Mouse (Mus musculus) embryonic fibroblast, embryonic 13.5 days (primary cell): ENCODE data around the gene Cwc15. TPM values are rescaled to one million over a fixed set of nuclear protein-coding genes. Genes with fewer than 3 reads are reported as not detected.
"Not testable (repeated sequence)": the region's sequence is repeated elsewhere in the genome, so short reads cannot be mapped to it uniquely, and the experiment has no call there.

Source experiments
- H3K27ac ChIP-seq: 2 replicates; pipeline ENCODE4 v1.5.1; 2012; ENCODE audit warnings: low read length, control low read depth, inconsistent platforms; ENCODE audit not compliant: insufficient read depth
- H3K4me1 ChIP-seq: 2 replicates; pipeline ENCODE4 v1.6.1; 2011; ENCODE audit warnings: low read length; ENCODE audit not compliant: control insufficient read depth, insufficient read depth
- H3K4me3 ChIP-seq: 2 replicates; pipeline ENCODE4 v1.5.1; 2011; ENCODE audit warnings: mild to moderate bottlenecking, control low read depth, low read length; ENCODE audit not compliant: insufficient read depth
- CTCF ChIP-seq: IDR thresholded peaks from 2 replicates; pipeline ENCODE4 v1.5.1; 2011; ENCODE audit warnings: mild to moderate bottlenecking, control low read depth, low read length, moderate library complexity, borderline replicate concordance; ENCODE audit not compliant: insufficient read depth
- POLR2A ChIP-seq: IDR thresholded peaks from 2 replicates; pipeline ENCODE4 v1.6.1; 2011; ENCODE audit warnings: low read depth, mild to moderate bottlenecking, control low read depth, low read length, moderate library complexity
- polyA plus RNA-seq: library from polyadenylated mRNA; stranded (reverse); fragments of >200 nt; gene quantifications from 2 replicates; pipeline ENCODE4 v1.2.4, GENCODE M21; 2011; ENCODE audit warnings: low read depth; ENCODE audit not compliant: missing spikeins, insufficient read length

The Cwc15 gene
- polyA plus RNA-seq: 133 and 144 TPM in 2 replicates

DNA sequence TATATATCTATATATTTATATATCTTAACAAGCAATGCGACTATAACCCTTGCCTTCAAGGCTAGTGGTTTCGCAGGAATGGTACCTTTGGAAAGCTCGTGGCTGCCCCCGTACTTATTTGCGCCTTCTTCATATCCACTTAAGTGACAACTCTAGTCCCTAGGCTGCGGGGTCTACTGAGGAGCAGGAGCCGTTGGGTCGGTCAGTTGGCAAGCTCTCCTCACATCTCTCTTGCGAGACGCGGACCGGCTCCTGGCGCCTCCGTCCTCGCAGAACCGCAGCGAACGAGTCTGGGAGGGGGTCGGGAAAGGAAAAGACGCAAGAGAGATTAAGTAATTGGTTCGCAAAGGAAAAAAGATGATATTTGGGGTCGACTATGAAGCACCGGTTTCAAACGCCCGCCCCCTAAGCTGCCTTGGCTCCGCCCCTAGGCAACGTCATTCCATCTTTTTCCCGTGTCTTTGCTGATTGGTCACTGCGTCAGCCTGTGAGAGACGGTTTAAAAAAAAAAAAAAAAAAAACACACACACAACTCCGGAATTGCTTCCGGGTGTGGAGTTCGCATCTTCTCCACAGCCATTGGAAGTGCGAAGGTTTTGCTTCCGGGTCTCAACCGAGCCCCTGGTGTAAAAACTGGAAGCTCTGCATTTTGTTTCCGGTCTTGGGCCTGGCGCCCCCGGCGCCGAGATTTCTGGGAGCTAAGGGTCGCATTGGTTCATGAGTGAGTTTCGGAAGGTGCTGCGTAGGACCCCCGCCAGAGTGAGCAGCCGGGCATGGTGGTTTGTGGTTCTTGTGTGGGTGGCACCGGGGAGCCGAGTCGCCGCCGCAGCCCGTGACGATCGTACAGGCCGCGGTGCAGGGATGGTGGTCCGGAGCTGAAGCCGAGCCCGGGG, at the start of gene Cwc15, which contains the start of gene Kdm4d:
Cwc15 (plus strand) TSS at position 595 of the 893 bp plus-strand sequence.
Kdm4d (minus strand) TSS at position 460 of the 893 bp plus-strand sequence.
- H3K4me3 ChIP-seq: peak within 1 kb of the TSS; percentile 99
- H3K4me1 ChIP-seq: no peaks in the 10 kb centered on the region
- TF ChIP-seq CTCF (no peak), POLR2A (peak; percentile 56)
- H3K27ac ChIP-seq: no peak within 1 kb of the TSS

DNA sequence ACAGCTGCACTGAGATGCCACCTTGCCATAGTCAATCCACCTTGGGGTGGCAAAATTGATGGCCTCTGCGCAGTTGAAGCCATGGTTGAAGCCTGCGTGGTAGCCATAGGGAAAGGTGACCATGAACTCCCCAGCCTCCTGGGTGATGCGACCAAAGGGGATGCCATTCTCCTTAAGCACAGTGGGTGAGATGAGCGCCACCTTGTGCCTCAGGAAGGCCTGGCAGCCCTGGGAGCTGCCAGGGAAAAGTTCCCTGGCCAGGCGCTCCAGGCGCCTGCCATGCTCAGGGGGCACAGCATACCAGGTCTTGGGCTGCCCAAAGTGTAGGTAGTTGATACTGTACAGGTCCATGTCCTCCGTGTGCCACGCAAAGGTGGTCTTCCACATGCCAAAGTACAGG, 49.3 kb upstream of the Cwc15 start:
- not testable (repeated sequence) for H3K4me1 ChIP-seq, H3K27ac ChIP-seq, H3K4me3 ChIP-seq

DNA sequence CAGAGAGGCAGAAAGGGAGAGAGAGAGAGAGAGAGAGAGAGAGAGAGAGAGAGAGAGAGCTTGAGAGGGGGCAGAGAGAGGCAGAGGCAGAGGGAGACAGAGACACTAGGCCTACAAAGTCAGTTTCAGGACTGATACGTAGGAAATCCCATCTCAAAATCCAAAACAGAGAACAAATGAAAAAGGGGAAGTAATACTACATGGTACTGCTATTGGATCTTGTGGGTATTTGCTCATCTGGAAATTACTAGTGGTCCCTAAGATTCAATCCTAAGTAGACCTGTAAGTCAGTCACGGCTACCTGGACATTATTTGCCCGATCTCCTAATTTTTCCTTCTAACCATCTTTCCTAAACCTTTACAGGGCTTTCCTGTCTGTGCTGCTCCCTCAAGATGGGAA, 44.1 kb upstream of the Cwc15 start:
- no peak for TF ChIP-seq CTCF

DNA sequence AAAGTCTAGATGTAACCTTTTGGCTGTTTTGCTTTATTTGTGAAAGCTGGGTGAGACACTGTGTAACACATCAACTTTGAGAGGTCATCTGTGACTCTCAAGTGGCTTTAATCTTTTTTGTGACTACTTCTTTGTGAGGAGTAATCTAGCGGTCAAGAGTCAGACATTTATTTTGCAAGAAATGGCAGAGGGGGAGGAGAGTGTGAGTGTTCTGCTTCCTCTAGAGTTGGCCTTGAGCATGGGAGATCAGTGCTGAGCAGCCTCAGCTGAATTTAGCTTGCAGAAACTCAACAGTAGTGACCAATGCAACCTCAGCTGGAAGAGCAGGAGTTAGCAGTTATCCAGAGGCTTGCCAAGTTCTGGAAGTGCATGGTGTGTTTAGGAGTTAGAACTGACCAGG, 37.9 kb upstream of the Cwc15 start:
- not testable (repeated sequence) for H3K4me3 ChIP-seq, H3K4me1 ChIP-seq

More for the DNA sequence above, 44.1 kb upstream of the Cwc15 start:
- no peak overlapping the region for H3K4me3 ChIP-seq
- no peaks in the 10 kb centered on the region for H3K4me1 ChIP-seq
- no peak overlapping the region for H3K27ac ChIP-seq

DNA sequence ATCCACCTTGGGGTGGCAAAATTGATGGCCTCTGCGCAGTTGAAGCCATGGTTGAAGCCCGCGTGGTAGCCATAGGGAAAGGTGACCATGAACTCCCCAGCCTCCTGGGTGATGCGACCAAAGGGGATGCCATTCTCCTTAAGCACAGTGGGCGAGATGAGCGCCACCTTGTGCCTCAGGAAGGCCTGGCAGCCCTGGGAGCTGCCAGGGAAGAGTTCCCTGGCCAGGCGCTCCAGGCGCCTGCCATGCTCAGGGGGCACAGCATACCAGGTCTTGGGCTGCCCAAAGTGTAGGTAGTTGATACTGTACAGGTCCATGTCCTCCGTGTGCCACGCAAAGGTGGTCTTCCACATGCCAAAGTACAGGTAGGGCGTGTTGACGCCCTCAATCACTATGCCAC, 36.7 kb upstream of the Cwc15 start:
- not testable (repeated sequence) for H3K27ac ChIP-seq, H3K4me3 ChIP-seq, H3K4me1 ChIP-seq

More for the DNA sequence above, 37.9 kb upstream of the Cwc15 start:
- H3K27ac ChIP-seq: not testable (repeated sequence)

DNA sequence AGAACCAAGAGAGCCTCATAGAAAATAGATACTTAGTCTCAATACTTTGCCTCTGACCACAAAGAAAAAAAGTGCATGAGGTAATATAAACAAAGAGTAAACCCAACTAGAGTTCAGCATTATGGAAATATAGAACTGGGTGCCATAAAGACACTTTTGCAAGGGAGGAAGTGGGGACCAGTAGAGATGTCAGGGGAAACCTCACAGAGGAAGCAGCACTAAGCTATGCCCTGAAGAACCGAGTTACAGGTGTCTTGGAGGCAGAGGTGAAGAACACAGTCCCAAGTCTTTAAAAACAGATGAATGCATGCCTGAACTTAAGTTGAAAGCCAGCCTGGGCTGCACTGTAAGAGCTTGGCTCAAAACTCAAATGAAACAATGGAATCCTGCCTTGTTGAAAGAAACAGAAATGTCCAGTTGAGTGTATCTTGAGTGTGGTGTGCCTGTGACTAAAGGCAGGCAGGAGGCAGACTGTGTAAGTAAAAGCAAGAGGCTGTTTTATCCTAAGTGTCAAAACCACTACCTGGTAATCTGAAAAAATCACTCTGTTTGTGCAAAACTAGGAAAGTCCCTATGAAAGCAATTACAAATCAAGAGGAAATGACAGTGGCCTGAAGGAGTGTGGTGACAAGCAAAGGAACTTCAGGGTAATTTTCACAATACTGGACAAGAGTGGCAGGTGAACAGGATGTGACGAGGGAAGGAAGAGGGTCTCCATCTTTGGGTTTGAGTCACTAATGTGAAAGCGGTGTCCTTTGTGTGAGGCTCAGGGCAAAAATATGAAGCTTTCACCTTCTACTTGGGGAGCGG, 1.3 kb upstream of the Cwc15 start:
- H3K4me1 ChIP-seq: no peaks in the 10 kb centered on the region
- TF ChIP-seq POLR2A (no peak), CTCF (no peak)
- H3K27ac ChIP-seq: no peak overlapping the region
- no peak overlapping the region for H3K4me3 ChIP-seq

DNA sequence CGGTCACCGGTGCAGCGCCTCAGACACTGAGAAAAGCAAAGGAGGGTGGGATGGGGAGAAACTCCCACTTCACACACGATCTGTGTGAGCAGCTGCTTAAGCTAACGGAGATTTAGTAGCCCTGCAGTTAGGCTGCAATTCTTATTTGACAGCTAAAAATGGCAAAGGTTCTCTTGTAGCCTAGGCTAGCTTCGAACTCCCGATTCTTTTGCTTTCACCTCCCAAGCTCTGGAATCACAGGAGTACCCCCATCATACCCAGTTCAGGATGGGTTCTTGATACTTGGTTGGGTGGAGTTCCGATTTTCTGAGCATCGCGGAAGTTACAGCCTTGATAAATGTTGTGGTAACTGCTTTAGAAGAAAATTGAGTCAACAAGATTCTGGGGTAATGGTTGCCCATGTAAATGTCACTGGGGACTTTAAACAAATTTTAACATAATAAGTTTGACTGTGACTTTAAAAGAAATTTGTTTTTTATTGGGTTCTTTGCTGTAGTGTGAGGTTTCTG, 553 bp downstream of the Cwc15 start:
- Histone ChIP-seq H3K27ac (no peak overlapping the region), H3K4me3 (peak overlapping the region; percentile 99), H3K4me1 (no peaks in the 10 kb centered on the region)
- TF ChIP-seq CTCF (no peak), POLR2A (no peak)

DNA sequence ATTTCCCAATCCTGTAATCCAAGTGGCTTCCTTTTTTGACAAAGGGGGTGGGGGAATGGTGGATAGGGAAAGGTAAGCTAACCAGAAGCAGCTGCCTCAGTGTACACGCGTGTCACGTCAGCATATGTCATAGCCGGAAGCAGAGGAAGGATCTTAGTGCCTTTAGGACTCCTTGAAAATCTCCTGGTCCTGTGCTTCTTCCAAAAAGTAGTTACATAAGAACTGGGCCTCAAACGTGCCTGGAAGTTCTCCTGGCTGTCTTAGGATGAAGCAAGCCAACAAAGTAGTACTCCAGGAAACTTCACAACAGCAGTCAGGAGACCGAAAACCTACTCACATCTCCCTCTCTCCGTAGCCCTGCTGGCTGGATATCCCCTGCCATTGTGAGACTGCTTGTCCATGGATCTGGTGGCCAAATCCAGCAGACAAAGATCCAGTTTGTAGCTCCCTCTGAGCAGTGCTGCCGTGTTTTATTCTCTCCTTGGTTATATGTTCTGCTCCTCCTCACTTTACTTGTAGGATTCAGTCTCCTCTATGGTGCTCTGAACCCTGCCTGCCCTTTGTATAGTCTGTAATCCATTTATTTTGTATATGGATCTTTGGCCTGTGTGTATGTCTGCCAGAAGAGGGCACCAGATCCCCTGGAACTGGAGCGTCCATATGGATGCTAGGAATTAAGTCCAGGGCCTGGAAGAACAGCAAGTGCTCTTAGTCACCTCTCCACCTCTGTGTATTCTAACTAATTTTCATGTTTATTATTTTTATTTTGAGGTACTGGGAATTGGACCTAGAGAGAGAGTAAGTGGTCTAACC, 12.4 kb downstream of the Cwc15 start:
- Histone ChIP-seq H3K27ac (no peak overlapping the region), H3K4me3 (no peak overlapping the region), H3K4me1 (no peaks in the 10 kb centered on the region)
- TF ChIP-seq POLR2A: no peak
- peak; percentile 63 for TF ChIP-seq CTCF

DNA sequence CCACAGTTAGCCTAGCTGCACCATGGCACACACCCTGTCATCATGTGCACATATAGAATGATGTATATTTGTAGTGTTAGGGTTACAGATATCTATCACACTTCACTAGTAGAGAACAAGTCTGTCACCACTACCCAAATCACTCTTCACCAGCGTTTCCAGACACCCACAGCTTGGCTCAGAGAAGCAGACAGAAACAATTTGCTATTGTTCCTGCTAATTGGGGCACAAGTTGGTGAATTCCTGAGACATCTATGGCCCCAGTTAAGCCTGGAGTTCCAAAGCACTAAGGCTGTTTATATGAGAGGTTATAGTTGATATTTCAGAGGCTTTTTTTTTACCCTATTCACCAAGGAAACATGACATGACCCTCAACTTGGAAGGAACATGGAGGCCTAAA, 16.9 kb downstream of the Cwc15 start:
- H3K27ac ChIP-seq: no peak overlapping the region
- no peak overlapping the region for H3K4me3 ChIP-seq
- H3K4me1 ChIP-seq: peaks cover 13% of the 10 kb centered on the region
- TF ChIP-seq POLR2A: no peak
- TF ChIP-seq CTCF: no peak
